Mouse (Mus musculus): ENCODE measurements around the gene Acsl4.

Acsl4 gene

GRCm38 (mm10) chrX:142390247-142390908 is at the start of gene Acsl4:
Acsl4 (minus strand) TSS chrX:142390535.
- DNase-seq (ENCODE audit: low spot score in 2 of 2) = peak; percentile 74 to 77

DNA sequence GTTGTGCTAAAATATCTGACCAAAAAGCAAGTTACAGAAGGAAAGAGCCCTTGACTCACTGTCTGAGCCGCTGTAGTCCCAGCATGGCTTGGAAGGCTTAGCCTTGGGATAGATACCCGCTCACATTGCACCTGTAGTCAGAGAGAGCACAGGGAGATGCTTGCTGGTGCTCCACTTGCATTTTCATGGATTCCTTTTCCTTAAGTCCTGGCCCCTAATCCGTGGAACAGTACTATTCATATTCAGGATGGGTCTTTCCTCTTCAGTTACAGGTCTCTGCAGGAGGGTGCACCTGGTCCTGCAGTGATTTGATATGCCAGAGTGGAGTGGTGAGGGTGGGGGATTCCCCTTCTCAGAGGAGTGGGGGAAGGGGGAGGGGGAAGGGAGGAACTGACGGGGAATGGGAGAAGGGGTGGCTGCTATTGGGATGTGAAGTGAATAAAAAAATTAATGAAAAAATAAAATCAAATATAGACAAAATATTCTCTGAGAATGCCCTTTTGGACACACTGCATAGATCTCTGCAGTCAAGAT is 47.7 kb upstream of the Acsl4 start:
- DNase-seq (ENCODE audit: low spot score in 2 of 2) = no peak

DNA sequence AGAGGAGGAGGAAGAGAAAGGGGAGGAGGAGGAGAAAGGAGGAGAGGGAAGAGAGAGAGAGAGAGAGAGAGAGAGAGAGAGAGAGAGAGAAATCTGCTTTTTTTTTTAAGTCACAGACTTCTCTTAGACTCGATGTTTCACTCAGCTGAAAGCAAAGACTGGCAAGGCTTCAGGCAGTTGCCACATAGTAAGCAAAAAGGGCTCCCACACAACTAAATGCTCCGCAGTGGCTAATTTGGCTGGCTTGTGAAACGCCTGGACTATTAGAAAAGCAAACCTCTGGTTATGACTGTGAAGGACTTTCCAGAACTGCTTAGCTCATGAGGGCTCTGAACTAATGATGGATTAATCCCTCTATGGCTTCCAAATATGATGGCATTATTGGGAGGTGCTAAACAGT is 42.5 kb upstream of the Acsl4 start:
- no peak for DNase-seq (ENCODE audit: low spot score in 2 of 2)

GRCm38 (mm10) chrX:142427111-142427510 is 36.8 kb upstream of the Acsl4 start:
- DNase-seq (ENCODE audit: low spot score in 2 of 2) = no peak

- no peak for DNase-seq (ENCODE audit: low spot score in 2 of 2)
These were observed 36.3 kb upstream of the Acsl4 start for GRCm38 (mm10) chrX:142426628-142427027.

- DNase-seq (ENCODE audit: low spot score in 2 of 2) = no peak
These were observed 23.5 kb upstream of the Acsl4 start for GRCm38 (mm10) chrX:142413884-142414283.

DNA sequence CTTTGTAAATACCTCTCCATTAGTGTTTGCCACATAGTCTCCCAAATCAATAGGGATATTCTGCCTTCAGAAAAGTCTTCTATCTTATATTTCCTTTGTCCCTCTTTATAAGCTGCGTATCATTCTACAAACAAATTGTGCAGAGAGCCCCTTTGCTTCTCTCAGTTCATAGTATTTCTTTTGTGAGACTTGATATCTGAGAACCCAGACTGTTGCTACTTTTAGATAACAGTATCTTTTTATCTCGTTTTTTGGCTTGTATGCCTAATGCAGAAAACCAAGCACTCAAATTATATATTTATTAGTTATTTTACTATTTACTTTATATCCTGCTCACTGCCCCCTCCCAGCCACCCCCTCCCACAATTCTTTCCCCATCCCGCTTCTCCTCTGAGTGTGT is 19.7 kb upstream of the Acsl4 start:
- no peak for DNase-seq (ENCODE audit: low spot score in 2 of 2)

GRCm38 (mm10) chrX:142409338-142409737 is 19.0 kb upstream of the Acsl4 start:
- no peak for DNase-seq (ENCODE audit: low spot score in 2 of 2)

- DNase-seq (ENCODE audit: low spot score in 2 of 2) = no peak
These were observed 12.8 kb upstream of the Acsl4 start for GRCm38 (mm10) chrX:142403114-142403513.

DNA sequence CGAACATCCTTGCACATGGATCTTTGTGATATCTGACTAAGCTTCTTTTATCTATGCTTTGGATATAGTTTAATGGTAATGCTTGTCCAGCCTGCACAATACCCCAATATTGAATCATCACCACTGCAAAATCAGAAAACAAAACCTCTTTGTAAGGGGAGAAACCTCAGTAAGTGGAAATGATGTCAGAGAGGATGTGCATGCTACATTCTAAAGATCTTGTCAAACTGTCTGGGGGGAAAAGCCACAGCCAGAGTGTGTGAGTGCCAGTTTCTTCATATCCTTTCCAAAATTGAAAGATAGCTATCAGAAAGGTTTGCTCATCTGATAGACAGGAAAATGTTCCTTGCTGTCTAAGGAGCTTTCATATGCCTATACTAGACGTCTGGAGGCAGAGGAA is 8.3 kb upstream of the Acsl4 start:
- DNase-seq (ENCODE audit: low spot score in 2 of 2) = no peak

- no peak for DNase-seq (ENCODE audit: low spot score in 2 of 2)
These were observed 552 bp upstream of the Acsl4 start for GRCm38 (mm10) chrX:142390909-142391265.

DNA sequence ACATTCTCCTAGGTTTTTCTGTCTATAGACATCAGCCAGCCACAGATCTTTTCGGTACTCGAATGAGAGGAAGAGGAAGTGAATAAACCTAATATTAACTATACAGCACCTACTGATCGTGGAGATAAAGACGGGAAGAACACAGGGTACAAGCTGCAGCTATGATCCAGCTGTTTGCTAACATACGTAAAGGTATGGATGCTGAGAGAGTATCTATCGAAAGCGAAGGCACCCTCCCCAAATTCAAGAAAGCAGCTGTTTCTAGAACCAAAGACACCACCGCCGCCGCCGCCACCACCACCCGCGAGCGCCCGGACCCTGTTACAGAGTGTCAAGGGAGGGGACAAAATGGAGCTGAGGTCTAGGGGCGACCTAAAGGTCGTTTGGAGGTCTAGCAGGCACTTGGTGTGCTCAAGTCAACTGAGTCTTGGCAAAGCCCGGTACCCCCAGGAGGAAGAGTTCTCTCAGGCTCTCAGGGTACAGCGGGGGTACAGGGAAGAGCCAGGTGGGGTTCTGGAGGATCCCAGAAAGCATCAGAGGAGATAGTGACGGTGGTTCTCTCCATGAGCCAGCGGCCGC is 665 bp downstream of the Acsl4 start:
- DNase-seq (ENCODE audit: low spot score in 2 of 2) = peak; percentile 3 to 16

GRCm38 (mm10) chrX:142388141-142388540 is 2.2 kb downstream of the Acsl4 start:
- DNase-seq (ENCODE audit: low spot score in 2 of 2) = no peak

GRCm38 (mm10) chrX:142387634-142388033 is 2.7 kb downstream of the Acsl4 start:
- DNase-seq (ENCODE audit: low spot score in 2 of 2) = no peak

GRCm38 (mm10) chrX:142384918-142385317 is 5.4 kb downstream of the Acsl4 start:
- no peak for DNase-seq (ENCODE audit: low spot score in 2 of 2)

- no peak for DNase-seq (ENCODE audit: low spot score in 2 of 2)
These were observed 10.4 kb downstream of the Acsl4 start for GRCm38 (mm10) chrX:142379894-142380293.

GRCm38 (mm10) chrX:142378048-142378447 is 12.3 kb downstream of the Acsl4 start:
- no peak for DNase-seq (ENCODE audit: low spot score in 2 of 2)

GRCm38 (mm10) chrX:142377358-142377757 is 13.0 kb downstream of the Acsl4 start:
- no peak for DNase-seq (ENCODE audit: low spot score in 2 of 2)

- no peak for DNase-seq (ENCODE audit: low spot score in 2 of 2)
These were observed 13.6 kb downstream of the Acsl4 start for GRCm38 (mm10) chrX:142376747-142377146.

DNA sequence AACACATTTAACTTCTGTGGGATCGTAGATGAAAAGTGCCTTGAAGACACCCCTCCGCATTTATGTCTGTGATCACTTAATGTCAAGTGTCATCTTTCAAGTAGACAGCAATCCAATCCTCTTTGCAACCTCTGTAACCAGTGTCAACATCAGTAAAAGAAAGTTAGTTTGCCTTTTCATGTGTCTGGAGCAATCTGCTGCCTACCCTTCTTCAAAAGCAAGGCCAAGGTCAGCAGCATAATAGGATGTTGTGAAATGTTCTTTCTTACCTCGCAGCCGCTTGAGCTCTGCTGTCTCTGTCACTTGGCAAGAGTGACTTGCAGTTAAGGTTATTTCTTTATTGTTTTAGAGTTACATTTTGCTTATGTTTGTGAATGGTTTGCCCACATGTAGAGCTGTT is 14.8 kb downstream of the Acsl4 start:
- no peak for DNase-seq (ENCODE audit: low spot score in 2 of 2)

- peak in 1 of 2 experiments; percentile 15 for DNase-seq (ENCODE audit: low spot score in 2 of 2)
These were observed 17.9 kb downstream of the Acsl4 start for GRCm38 (mm10) chrX:142372393-142372792.

GRCm38 (mm10) chrX:142369935-142370334 is 20.4 kb downstream of the Acsl4 start:
- no peak for DNase-seq (ENCODE audit: low spot score in 2 of 2)

- DNase-seq (ENCODE audit: low spot score in 2 of 2) = no peak
These were observed 26.5 kb downstream of the Acsl4 start for GRCm38 (mm10) chrX:142363882-142364281.

DNA sequence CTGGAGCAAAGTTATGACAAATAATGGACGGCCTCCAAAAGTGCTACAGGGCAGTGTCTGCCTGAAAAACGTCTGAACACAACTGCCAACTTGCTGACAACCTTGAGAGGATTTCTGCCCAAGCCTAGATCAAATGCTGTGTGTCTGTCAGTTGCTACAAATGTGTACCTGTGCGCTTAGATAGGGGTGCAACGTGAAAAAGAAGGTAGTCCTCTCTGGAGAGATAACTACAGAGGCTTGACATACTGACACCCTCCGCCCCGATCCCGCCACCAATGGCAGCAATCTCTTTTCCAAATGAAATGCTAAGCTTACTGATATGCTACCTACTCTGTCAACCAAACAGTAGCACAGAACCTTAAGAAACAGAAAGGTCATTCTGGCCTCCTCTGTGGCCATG is 31.3 kb downstream of the Acsl4 start:
- no peak for DNase-seq (ENCODE audit: low spot score in 2 of 2)

All from frontal cortex, postnatal 14 days (tissue).